Mouse (Mus musculus): ENCODE data around the gene Ggt6.

Gene Ggt6

DNA sequence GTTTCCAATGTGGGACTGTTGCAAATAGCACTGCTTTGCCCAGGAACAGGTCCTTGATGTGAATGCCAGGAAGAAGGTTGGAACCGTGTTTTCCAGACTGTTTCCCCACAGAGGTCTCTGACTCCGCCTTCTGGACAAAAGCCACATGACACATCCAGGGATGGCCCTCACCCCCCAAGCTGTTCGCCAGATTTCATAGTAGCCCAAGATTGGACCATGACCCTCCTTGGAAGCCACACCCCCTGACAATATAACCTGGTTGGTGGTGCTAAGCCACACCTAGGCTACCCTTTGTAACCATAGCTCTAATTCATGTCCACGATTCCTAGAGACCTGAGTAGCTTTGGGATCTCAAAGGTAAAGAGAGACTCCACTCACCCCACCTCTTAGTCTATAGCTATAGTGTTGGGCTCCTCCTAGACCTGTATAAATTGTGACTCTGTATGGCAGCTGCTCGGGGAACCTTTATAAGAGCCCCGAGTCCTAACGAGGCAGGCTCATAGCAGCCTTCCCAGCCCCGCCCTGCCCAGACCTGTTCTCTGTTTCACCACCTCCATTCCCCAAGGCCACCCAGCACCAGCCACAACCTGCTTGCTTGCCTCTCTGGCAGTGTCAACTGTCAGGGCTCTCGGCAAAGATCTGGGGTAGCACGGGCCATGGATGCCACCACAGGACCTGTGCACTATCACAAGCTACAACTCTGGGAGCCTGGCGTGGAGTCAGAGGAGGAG, at the start of gene Ggt6:
Gene Ggt6, plus strand, starts transcription at position 564 of the 731 bp plus-strand sequence.
- DNase-seq (ENCODE audit: low read depth, low spot score): no peak

DNA sequence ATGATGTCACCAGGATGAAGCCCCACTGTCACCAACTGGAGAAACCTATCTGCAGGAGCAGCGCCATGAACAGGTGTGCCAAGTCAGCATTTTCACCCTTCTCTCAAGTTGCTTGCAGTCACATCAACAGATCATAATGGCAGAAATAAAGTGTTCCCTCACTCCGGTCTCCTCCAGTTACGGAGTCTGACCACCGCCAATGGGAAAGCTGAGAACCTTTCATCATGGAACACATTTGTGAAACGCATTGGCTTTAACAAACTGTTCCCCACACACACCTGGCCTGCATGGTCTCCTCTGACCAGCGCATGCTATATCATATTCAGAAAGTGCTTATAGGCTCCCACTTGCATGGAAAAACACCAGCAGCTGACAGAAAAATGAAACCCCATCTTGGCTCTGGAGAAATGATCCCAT, 47.2 kb upstream of the Ggt6 start:
- peak; percentile 56 for DNase-seq (ENCODE audit: low read depth, low spot score)

DNA sequence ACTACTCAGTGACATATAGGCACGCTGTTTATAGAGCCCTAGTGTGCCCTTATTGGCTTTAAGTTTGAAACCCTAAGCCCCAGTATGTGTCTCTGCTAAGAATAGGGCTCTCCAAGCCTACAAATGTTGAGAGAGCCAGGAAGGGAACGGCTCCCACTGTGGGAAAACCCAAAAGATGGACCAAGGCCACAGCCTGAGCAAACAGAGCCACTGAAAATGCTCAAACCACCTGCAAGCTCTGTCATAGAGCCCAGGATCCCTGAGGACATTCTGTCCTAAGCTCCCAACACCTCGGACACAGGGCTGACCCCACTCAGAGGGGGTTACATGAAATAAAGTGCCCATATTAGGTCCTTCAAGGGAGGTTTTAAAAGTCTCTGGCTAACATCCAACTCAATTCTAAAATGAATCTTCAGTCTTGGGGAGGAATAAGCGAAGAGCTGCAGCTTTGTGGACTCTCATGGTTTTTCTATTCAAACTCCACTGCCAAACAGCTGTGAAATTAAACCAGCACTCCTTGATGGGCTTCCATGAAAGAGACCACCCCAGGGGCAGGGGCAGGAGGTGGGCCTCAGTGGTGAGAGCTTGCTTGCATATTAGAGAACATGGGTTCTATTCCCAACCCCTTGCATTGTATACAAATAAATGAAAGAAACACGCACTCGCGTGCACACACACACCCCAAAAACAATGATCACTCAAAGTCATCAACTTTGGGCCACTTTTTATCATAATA, 45.8 kb upstream of the Ggt6 start:
- DNase-seq (ENCODE audit: low read depth, low spot score): no peak

DNA sequence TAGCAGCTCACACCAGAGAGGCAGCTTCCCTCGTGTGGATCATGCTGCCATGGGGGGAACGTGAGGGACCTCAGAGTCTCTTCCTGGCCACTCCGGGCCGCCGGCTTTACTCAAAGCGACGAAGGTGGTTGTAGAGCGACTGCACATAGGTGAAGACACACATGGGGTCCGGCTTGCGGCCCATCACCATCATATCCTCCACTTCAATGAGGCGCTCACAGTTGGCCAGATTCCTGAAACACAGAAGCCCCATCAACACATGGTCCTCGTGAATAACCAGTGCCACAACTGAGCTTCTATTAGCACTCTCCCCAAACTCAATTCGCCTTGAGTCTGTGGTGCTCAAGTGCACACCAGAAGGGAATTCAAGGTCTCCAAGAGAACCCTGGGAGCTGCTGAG, 44.1 kb upstream of the Ggt6 start:
- no peak for DNase-seq (ENCODE audit: low read depth, low spot score)

DNA sequence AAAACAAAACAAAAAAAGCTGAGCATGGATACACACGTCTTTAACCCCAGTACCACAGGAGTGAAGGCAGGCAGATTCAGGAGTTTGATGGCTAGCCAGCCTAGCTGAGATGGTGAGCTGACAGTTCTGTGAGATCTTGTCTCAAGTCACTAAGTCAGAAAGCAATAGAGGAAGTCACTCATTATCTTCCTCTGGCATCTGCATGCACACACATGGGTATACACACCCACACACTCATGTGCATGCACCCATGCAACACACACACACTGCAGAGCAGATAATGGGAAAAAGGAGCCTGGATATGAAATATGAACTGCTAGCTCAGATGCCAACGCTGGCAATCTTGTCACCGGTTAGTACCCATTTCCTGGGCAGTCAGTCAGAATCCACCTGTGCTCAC, 42.1 kb upstream of the Ggt6 start:
- no peak for DNase-seq (ENCODE audit: low read depth, low spot score)

DNA sequence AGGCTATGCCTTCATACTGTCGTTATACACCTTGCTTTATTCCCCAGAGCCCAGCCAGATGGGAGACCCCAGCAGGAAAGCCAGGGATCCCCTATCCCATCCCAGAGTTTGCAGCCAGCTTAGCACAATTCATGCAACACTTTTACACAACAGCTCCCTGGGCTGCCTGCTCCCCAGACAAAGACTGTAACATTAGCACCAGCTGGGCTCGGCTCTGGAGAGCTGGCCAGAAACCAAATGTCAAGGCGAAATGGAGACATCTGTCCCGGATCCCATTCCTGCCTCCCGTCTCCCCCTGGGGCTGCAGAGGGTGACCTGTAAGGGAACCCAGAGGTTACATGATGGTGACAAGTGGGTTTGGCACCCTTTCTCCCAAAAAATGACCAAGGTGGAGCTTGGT, 41.7 kb upstream of the Ggt6 start:
- DNase-seq (ENCODE audit: low read depth, low spot score): no peak

DNA sequence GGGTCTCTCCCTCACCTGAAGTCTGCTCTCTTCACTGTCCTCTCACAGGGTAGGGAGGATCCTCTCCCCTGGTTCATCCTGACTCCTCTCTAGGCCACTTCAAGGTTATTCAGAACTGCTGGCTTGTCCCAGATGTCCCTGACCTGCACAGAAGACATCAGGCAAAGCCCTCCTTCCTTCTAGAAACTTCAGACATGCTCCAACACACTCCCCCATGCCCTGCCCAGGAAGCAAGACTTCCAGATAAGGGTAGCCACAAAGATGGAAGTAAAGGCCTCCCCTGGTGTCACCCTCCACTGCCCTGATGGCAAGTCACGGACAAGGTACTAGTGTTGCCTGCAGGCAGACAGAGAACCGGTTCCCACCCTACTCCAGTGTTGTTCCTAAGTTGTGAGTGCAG, 40.6 kb upstream of the Ggt6 start:
- no peak for DNase-seq (ENCODE audit: low read depth, low spot score)

DNA sequence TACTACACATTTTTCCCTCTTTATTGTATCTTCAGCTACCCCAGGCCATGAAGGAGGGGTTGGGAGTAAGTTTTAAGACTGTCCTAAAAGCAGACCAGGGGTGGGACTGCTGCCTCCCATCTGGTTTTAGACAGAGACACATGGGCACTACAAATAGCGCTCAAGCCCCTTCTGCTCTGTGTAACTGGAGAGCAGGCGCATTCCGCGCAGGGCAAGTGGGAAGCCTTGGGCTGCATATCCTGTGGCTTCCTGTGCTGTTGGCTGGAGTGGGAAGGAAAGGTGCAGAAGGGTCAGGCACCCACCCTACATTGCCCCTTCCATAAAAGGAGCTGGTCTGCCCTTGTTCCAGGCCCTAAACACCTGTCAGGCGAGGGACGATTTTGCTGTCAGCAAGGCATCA, 39.7 kb upstream of the Ggt6 start:
- DNase-seq (ENCODE audit: low read depth, low spot score): no peak

DNA sequence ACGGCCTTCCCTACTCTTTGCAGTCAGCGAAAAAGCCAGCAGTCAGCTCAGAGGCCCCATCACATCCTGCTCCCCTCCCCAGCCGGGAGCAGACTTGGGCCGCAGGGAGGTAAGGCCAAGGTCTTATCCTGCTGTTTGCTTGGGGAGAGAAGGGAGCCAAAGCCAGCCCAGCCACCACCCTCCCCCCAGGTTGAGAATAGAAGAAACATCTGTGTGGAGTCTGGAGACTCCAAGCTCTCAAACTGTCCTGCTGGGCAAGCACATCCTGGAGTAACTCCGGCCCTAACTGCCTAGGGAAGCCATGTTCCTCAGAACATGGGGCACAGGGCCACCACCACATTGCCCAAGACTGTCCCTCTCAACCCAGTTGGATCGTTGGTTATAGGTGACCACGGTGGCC, 38.7 kb upstream of the Ggt6 start:
- no peak for DNase-seq (ENCODE audit: low read depth, low spot score)

DNA sequence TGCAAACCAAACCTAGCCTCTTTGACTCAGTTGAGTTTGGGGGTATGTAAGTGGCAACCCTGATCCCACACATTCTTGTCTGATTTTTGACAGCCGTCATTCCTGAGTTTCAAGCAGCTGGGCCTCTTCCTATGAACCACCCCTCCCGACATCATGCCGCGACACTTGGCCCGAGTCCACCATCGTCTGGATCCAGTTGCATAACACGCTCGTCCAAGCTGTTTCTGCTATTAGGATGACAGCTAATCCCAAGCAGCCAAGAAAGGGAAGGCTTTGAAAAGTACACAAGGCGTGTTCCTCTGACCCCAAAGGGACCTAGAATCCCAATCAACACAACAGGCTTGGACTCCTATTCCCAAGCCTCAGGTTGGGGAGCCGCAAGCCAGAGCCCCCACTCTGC, 38.3 kb upstream of the Ggt6 start:
- DNase-seq (ENCODE audit: low read depth, low spot score): no peak

DNA sequence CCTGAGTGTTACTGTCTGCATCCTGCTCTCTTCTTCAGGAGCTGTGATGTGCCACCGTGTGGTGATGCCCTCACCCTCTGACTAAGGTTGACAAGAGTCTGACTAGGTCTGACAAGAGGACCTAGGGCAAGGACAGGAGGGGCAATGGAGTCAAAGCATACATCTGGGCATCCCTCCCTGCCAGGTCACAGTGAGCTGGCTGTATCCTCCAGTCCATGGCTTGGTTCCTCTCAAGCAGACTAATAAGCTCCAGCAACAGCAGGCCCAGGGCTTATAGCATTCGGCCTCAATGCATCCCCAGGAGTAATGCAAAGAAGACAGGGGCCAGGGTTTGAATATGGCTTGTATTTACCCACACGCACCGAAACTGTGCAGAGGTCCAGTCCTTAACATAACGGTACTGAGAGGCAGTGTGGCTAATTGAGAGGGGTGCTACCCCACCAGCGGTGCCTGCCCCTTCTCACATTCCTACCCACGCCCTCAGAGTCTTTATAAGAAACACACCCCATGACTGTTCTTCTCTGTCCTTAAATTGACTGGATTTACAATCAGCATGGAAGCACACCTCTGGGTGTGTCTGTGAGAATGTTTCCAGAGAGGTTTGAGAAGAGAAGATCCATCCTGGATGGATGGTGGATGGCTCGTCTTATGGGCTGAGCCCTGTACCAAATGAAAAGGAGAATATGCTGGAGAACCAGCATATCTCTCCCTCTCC, 37.4 kb upstream of the Ggt6 start:
- no peak for DNase-seq (ENCODE audit: low read depth, low spot score)

DNA sequence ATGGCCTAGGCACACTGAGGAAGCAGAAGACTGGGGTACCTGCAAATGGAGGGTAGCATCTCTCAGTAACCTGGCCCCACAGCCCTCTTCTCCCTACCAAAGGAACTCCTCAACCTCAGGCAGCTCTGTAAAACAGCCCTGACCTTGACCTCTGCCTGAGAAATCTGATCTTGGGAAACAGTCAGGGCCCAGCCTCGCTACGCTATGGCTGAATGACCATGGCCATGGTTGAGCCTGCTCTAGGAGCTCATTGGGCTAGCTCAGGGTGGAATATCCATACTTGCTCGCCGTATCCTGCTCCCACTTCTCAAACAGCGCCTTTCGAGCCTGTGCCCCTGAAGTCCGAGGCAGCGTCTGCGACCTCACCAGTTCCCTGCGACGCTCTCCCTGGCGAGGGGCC, 34.3 kb upstream of the Ggt6 start:
- no peak for DNase-seq (ENCODE audit: low read depth, low spot score)

DNA sequence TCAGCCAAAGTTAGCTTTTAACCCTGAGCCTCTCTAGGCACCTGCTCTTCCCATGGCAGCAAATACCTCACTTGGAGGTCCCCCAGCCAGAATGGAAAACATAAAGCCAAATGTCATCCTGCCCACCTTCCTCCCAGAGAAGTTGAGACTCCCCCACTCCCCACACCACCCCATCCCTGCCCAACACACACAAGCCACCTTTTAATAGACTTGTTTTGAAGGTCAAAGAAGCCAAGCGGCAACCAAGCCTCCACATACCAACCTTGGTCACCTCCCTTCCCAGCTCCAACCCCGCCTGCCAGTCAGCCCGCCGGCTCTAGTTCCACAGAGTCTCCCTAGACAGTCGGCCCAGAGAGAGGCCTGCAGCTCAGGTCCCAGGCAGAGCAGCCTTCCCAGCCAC, 33.3 kb upstream of the Ggt6 start:
- no peak for DNase-seq (ENCODE audit: low read depth, low spot score)

DNA sequence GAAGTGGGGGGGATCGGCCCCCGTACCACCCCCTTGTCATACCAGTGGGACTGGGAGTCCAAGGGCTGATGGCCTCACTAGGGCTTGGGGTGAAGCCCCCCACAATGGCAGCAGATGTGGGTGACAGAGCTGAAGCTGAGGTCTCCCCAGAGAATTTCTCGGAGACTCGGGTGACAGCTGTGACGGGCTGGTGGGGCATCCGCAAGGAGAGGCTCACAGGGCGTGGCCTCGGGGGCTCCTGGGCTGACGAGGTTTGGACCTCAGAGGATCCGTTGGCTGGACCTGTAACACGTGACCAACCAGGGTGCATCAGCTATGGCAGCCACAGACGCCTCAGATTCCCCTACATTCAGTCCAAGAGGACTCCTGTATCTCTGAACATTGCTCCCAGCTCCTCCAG, 32.4 kb upstream of the Ggt6 start:
- DNase-seq (ENCODE audit: low read depth, low spot score): no peak

DNA sequence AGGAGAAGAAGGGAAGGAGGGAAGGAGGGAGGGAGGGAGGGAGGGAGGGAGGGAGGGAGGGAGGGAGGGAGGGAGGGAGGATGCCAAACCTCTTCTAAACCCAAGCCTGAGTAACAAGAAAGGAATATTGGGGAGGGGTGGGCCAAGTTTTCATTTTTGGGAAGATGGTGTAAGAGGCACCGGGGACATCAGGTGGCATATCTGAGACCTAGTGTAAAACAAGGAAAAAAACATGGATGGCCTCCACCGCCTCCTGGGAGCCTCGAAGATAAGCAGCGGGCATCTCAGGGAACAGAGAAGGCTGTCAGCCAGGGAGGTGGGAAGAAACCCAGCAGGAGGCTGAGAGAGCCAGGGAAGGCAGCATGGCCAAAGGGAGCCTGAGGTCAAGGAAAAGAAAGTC, 29.8 kb upstream of the Ggt6 start:
- DNase-seq (ENCODE audit: low read depth, low spot score): no peak

DNA sequence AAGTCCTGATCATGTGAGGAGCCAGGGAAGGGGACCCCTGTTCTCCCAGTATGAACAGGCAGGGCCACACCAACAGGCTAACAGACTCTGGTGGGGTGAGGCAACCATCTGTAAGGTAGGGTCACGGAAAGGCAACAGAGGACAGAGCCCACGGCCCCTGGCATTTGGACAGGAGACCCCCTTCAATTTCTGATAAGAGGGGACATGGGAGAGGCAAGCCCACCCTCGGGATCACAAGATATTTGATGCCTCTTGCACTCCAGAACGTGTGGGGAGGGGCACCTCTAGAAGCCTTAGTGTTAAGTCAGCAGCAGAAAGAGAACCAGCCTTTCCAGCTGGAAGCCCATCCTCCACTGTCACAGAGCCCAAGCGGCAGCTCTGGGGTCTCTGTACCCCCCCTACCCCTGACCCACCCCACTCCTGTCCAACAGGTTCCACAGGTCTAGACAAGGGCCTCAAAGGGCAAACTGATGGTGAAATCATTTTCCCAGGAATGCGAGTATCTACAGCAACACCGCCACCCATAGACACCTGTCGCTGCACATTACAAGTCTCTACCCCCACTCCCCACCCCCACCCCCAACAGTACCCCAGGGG, 29.1 kb upstream of the Ggt6 start:
- DNase-seq (ENCODE audit: low read depth, low spot score): no peak

DNA sequence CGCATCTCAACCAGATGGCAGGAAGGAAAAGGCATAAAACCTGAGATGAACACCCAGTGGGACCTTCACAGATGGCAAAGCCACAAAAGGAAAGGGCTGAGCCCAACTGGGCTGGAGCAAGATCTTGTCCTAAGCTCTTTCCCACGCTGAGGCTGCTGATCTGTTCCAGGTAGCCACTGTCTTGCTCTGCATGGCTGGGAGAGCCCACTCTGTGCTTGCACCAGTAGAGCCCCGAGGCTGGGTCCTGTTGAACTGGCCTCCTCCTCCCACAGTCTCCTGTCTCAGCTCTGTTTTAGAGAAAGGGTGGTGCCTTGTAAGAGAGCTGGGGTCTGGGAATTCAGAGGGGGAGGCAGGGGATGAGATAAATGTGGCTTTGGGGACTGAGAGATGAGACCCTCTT, 28.2 kb upstream of the Ggt6 start:
- DNase-seq (ENCODE audit: low read depth, low spot score): no peak

DNA sequence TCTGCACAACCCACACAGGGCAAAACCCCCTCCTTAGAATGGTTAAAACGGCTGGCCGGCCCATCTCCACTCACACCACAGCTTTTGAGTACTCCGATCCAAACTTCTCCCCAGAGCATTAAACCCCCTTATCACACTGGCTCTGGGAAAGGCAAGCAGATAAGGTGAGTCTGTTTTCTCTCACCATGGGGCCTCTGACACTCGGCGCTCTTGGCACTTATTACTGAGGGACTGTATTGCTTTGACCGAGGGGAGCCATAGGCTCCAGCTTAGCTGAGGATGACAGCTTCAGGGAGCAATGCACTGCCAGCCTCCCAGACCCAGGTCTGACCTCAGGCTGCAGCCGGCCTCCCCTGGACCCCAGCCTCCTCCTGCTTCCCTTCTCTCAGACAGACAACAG, 27.8 kb upstream of the Ggt6 start:
- DNase-seq (ENCODE audit: low read depth, low spot score): no peak

DNA sequence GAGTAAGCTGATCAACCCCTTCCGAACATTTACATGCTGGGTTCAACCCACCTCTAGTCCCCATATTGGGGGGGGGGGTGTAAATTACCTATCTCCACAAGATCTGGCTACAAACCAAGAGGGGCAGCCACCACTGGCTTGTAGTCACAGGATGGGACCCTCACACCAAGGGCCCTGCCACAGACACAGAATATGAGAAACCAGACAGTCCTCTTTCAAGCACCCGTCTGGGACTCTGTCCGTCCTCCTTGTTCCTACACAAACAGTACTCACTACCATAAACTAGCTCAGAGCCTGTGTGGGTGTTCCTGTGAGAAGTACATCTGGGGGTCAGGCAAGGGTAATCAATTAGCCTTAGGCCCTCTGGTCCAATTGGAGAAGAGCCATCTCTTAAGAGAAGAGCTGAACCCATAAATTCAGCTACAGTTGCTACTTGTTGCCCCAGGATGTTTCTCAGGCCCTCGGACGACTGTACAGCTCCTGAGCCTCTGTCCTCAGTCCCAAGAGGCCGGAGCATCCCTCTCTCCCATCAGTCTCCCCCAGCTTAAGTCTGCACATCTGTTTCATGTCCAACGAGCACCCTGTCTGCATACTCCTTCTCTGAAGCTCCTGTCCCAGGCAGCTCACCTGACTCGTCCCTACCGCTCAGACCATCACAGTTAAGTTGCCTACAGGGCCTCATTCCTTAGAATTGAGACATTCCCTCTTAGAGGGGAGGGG, 26.7 kb upstream of the Ggt6 start:
- no peak for DNase-seq (ENCODE audit: low read depth, low spot score)

DNA sequence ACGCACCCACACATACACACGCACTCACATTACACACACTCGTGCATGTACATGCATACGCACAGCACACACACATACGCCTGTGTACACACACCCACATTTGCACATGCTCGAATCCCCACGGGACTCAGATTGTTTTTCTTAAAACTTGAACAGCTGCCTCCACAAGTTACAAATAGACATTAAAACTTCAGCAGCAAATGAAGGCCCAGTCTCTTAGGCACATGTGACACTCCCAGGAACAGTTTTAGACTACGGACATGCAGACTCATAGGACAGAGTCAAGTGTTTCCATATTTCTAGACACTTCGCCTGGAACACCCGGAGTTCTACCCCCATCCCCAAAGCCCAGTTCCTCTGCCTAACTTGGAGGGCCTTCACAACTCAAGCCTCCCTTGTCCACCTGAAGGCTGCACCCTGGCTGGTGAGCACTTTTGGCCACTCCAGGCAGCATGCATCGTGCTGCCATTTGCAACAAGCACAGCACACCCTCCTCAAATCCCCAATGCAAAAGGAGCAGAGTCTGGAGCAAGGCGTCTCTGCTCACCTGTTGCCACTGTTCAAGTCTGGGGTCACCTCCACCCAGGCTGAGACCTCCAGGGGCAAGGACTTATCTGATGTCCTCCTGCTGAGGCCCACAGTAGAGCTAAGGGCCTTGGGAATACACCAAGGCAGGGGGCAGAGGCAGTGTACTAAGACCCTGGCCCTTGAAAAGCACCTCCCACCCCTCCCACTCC, 25.5 kb upstream of the Ggt6 start:
- no peak for DNase-seq (ENCODE audit: low read depth, low spot score)

DNA sequence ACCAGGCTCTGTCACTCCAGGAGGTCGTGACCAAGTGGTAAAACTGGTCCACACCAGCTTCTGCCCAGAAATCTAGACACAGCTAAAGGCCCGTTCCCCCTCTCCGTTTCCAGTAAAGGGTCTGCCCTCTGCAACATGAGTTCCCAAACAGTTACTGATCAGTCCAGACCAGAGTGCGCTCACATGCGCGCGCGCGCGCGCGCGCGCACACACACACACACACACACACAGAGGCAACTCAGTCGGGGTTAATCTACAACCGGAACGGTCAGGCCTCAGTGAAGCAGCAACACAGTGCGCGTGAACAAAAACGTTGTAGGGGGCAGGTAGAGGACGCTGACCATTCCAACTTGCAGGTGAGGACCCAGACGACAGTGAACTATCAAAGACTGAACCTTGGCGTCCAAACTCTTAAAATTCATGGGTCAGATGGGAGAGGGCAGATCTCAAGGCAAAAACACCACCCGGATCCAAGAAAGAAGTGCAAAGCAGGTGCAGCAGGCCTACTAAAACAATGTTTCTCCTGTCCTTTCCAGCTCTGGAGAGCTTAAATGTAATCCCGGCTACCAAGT, 24.7 kb upstream of the Ggt6 start:
- DNase-seq (ENCODE audit: low read depth, low spot score): no peak
